Mouse (Mus musculus) stomach, embryonic 16.5 days (tissue): ENCODE results near the gene Slc6a9. TPM values are rescaled to one million over a fixed set of nuclear protein-coding genes. Genes with fewer than 3 reads are reported as not detected.

Experiments used
- ATAC-seq: fragments of 200-750 bp; cut with Nextera tagmentation; 2 replicates; pipeline ENCODE4 v1.8.0; 2017; ENCODE audit warnings: moderate number of reproducible peaks, moderate TSS enrichment; ENCODE audit not compliant: insufficient read depth, low FRiP score
- H3K27ac ChIP-seq: fragments of 300-500 bp; sonication (generic); 2 replicates; pipeline ENCODE4 v1.5.1; 2014; ENCODE audit warnings: low read length
- H3K27me3 ChIP-seq: fragments of 300-500 bp; sonication (generic); 2 replicates; pipeline ENCODE4 v1.6.1; 2014; ENCODE audit warnings: low read length, control low read depth, mixed read lengths; ENCODE audit not compliant: control insufficient read depth, insufficient read depth
- H3K36me3 ChIP-seq: fragments of 300-500 bp; sonication (generic); 2 replicates; pipeline ENCODE4 v1.6.1; 2014; ENCODE audit warnings: low read length; ENCODE audit not compliant: control insufficient read depth, insufficient read depth
- H3K4me1 ChIP-seq: fragments of 300-500 bp; sonication (generic); 2 replicates; pipeline ENCODE4 v1.6.1; 2014; ENCODE audit warnings: low read length, control low read depth, mixed read lengths; ENCODE audit not compliant: control insufficient read depth, insufficient read depth
- H3K4me2 ChIP-seq: fragments of 300-500 bp; sonication (generic); 2 replicates; pipeline ENCODE4 v1.6.1; 2014; ENCODE audit warnings: low read depth, low read length, mixed read lengths
- H3K4me3 ChIP-seq: fragments of 300-500 bp; sonication (generic); replicated peaks from 2 replicates; pipeline ENCODE4 v1.5.1; 2014; ENCODE audit warnings: mild to moderate bottlenecking, low read length
- H3K9ac ChIP-seq: fragments of 300-500 bp; sonication (generic); 2 replicates; pipeline ENCODE4 v1.6.1; 2014; ENCODE audit warnings: low read length
- H3K9me3 ChIP-seq: fragments of 300-500 bp; sonication (generic); replicated peaks from 2 replicates; pipeline ENCODE4 v1.6.1; 2016; ENCODE audit warnings: low read length, control low read depth; ENCODE audit not compliant: control insufficient read depth
- WGBS: fragments of 180-500 bp; shearing (Covaris S2); extraction: QIAGEN DNeasy Blood & Tissue Kit; methylation state at CpG from one replicate; pipeline ENCODE4 v1.1.7; 2014; 5-methylcytosine and 5-hydroxymethylcytosine counted together
- polyA plus RNA-seq: library from polyadenylated mRNA; unstranded; fragments of >200 nt; fragmentation: Nextera tagmentation; extraction: Ambion mirVana; gene quantifications from 2 replicates; pipeline ENCODE4 v1.2.1, GENCODE M21; 2015

Gene Slc6a9
- polyA plus RNA-seq, 1 experiment from 2014 or later, result 15.4 TPM

DNA sequence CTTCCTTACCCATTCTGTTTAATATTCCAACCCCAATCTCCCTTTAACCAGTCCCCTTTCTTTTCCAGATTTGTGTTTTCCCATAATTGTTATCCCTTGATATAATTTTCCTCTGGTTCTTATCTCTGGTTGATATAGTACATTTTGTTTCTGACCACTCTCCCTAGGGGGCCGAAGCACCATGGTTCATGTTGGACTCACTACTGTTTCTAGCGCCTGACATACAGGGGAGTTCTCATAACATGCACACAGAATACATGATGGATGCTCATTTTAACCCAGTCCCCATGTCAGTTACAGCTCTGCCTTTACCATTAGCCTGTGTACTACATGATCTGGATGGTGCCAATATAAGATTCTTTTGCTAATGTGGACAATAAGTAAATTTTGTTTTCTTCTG, 53.6 kb downstream of the Slc6a9 start:
- Histone ChIP-seq H3K4me1 (peaks cover 29% of the 10 kb centered on the region), H3K36me3 (peaks cover 13% of the 10 kb centered on the region), H3K27me3 (no peaks in the 10 kb centered on the region), H3K9me3 (no peaks in the 10 kb centered on the region), H3K4me3 (no peak overlapping the region), H3K9ac (peak overlapping the region; percentile 36), H3K4me2 (peak overlapping the region; percentile 74), H3K27ac (no peak overlapping the region)
- WGBS, result 63% methylated on average over 2 of the region's 2 CpGs
- no peak for ATAC-seq

DNA sequence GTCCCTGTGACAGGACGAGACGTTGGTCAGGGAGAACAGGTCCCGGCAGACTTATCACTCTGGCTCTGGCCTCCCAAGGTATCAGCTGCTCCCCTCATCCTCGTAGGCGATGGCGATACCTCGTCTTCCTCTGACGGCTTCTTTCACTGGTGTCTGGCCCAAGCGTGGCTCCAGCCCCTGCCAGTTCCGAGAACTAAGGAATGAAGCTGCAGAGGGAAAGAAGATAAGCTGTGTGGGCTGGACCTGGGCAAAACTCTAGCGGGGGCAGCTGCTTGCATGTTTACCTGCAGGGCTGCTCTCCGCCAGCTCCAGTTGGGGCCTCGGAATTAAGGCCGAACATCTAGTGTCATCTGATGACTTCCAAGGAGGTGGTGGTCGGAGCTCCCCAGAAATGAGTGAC, 55.2 kb downstream of the Slc6a9 start:
- Histone ChIP-seq H3K27ac (no peak overlapping the region), H3K36me3 (peaks cover 10% of the 10 kb centered on the region), H3K4me2 (no peak overlapping the region), H3K4me1 (peaks cover 18% of the 10 kb centered on the region), H3K4me3 (no peak overlapping the region), H3K9ac (no peak overlapping the region), H3K9me3 (no peaks in the 10 kb centered on the region), H3K27me3 (no peaks in the 10 kb centered on the region)
- no peak for ATAC-seq
- WGBS, result 89% methylated on average over 15 of the region's 15 CpGs

DNA sequence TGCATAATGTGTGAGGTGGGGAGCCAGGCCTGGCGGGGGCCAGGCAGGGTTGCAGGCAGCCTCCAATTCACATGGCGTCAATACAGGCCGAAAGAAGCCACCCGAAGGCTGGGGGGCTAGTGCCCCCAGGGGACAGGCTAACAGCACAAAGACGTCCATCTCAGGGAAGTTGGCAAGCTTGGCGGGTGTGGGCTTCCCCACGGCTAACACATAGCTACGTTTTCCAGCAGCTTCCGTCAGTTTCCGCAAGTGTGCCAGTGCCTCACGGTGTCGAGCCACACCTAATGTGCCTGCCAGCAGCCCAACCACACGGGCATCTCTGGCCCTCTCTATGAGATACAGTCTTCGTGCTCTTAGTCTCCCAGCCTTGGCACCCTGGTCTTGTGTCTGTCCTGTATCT, 55.7 kb downstream of the Slc6a9 start:
- Histone ChIP-seq H3K27me3 (no peaks in the 10 kb centered on the region), H3K4me3 (no peak overlapping the region), H3K27ac (no peak overlapping the region), H3K4me2 (no peak overlapping the region), H3K9ac (no peak overlapping the region), H3K36me3 (peaks cover 5% of the 10 kb centered on the region), H3K9me3 (no peaks in the 10 kb centered on the region), H3K4me1 (peaks cover 17% of the 10 kb centered on the region)
- 94% methylated on average over 14 of the region's 14 CpGs for WGBS
- ATAC-seq, result no peak

DNA sequence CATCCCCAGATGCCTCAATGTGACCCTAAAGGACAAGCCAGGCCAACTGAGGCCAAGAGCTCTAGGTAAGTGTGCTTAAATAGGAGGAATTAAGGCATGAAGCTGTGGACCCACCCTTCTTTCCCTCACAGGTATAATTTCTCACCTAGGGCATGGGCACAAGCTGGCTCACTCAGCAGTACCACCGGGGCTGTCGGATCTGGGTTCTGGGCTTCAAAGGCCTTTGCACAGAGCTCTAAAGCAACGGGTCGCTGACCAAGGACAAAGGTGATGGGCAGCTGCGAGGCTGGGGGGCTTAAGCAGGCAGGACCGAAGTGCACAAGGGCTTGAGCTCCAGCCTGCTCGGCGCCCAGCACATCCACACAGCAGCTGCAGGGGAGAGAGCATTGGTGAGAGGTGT, 56.4 kb downstream of the Slc6a9 start:
- H3K4me1 ChIP-seq, result peaks cover 17% of the 10 kb centered on the region
- ATAC-seq, result no peak
- peaks cover 2% of the 10 kb centered on the region; the same call in 1 of the 2 replicates for H3K36me3 ChIP-seq
- no peak overlapping the region for H3K9ac ChIP-seq
- H3K4me2 ChIP-seq, result peak overlapping the region; percentile 77; the same call in 1 of the 2 replicates
- H3K27ac ChIP-seq, result no peak overlapping the region
- H3K9me3 ChIP-seq, result no peaks in the 10 kb centered on the region
- H3K4me3 ChIP-seq, result peak overlapping the region; percentile 87; the same call in 1 of the 2 replicates
- WGBS, result 89% methylated on average over 8 of the region's 8 CpGs
- no peaks in the 10 kb centered on the region for H3K27me3 ChIP-seq

DNA sequence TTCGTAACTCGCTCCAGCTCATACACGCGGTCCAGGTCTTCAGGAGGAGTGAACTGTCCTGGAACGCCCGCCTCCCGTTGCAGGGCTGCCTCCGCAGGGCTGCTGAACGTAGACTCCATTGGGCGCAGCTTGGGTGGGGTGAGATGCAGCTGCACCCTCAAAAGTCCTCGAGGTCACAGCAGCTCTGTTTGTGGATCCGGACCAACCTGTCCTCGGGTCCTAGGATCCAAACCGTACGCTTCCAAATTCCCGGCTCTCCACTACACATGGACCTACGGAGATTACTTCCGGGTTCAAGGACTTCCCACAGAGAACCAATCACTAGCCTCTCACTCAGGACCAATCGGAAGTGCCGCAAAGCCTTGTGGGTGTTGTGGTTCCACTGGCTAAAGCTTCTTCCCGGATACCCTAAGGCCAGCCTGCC, 57.4 kb downstream of the Slc6a9 start, which contains the start of gene Dph2:
Gene Dph2, minus strand, starts transcription at position 295 of the 424 bp plus-strand sequence.
- H3K4me3 ChIP-seq, result peak within 1 kb of the TSS; percentile 87
- H3K9ac ChIP-seq, result peak within 1 kb of the TSS; percentile 72
- H3K36me3 ChIP-seq, result peaks cover 3% of the 10 kb centered on the region; the same call in 1 of the 2 replicates
- no peaks in the 10 kb centered on the region for H3K9me3 ChIP-seq
- 0% methylated on average over 21 of the region's 21 CpGs for WGBS
- H3K27me3 ChIP-seq, result no peaks in the 10 kb centered on the region
- ATAC-seq, result peak; percentile 79
- peaks cover 10% of the 10 kb centered on the region for H3K4me1 ChIP-seq
- peak within 1 kb of the TSS; percentile 77 for H3K4me2 ChIP-seq
- no peak within 1 kb of the TSS for H3K27ac ChIP-seq

DNA sequence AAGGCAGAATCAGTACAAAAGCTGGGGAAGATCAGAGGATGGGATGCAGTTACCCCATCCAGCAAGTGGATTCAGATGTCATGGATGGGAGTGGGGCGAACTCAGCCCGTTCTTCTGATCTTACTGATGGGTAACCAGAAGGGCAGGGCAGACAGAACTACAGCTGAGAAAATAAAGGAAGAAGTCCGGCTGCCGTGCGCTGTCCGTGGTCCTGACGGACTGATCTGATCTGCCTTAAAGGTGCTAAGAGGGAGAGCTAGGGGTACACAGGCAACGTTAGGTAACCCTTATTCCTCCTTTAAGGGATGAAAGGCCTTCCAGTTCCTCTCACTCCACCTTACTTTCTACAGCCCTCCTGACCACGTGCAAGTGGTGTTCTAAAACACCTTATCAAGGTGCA, 59.1 kb downstream of the Slc6a9 start:
- peaks cover 7% of the 10 kb centered on the region for H3K4me1 ChIP-seq
- H3K4me2 ChIP-seq, result no peak overlapping the region
- no peaks in the 10 kb centered on the region for H3K27me3 ChIP-seq
- no peak overlapping the region for H3K4me3 ChIP-seq
- no peaks in the 10 kb centered on the region for H3K9me3 ChIP-seq
- no peak overlapping the region for H3K9ac ChIP-seq
- no peak overlapping the region for H3K27ac ChIP-seq
- ATAC-seq, result no peak
- WGBS, result 17% methylated on average over 9 of the region's 9 CpGs
- peaks cover 7% of the 10 kb centered on the region; the same call in 1 of the 2 replicates for H3K36me3 ChIP-seq

DNA sequence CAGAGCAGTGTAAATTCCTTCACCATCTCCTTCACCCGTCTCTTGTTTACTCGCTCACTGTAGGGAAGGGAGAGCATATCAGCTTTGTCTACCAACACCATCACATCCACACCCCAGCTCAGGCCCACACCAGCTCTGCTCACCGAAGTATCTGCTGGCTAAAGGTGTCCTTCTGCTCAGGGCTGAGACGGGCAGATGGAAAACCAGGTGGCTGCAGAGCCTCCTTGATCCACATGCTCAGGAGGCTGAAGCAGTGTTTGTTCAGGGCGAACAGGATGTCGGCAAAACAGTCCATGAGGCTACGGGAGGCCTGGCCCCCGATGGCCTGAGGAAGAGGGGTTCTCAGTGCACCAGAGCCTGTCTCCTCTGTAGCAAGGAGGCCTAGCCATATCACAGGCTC, 60.3 kb downstream of the Slc6a9 start:
- Histone ChIP-seq H3K27me3 (no peaks in the 10 kb centered on the region), H3K36me3 (peaks cover 14% of the 10 kb centered on the region; the same call in 1 of the 2 replicates), H3K9ac (no peak overlapping the region), H3K4me1 (peaks cover 7% of the 10 kb centered on the region), H3K9me3 (no peaks in the 10 kb centered on the region), H3K27ac (no peak overlapping the region), H3K4me3 (no peak overlapping the region), H3K4me2 (no peak overlapping the region)
- ATAC-seq, result no peak
- 80% methylated on average over 8 of the region's 8 CpGs for WGBS

DNA sequence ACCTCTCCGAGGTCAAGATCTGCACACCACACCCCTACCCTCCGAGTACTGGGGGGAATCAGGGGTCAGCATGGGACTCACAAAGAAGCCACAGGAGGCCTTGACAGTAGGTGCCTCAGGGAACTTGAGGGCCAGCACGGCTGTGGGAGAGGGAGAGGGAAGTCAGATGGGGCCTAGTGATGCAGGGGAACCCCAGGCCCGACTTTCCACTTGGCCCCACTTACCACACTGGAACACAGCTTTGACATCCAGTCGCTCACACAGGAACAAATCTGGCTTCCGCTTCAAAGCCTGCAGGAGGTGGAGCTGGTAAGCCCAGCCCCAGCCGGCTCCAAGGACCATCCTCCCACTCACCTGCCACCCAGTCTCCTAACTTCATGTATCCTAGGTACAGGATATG, 61.0 kb downstream of the Slc6a9 start:
- WGBS, result 79% methylated on average over 7 of the region's 7 CpGs
- Histone ChIP-seq H3K4me2 (no peak overlapping the region), H3K9ac (no peak overlapping the region), H3K4me3 (no peak overlapping the region), H3K9me3 (no peaks in the 10 kb centered on the region), H3K27me3 (no peaks in the 10 kb centered on the region), H3K36me3 (peaks cover 17% of the 10 kb centered on the region; the same call in 1 of the 2 replicates), H3K27ac (no peak overlapping the region), H3K4me1 (peaks cover 7% of the 10 kb centered on the region)
- ATAC-seq, result no peak

DNA sequence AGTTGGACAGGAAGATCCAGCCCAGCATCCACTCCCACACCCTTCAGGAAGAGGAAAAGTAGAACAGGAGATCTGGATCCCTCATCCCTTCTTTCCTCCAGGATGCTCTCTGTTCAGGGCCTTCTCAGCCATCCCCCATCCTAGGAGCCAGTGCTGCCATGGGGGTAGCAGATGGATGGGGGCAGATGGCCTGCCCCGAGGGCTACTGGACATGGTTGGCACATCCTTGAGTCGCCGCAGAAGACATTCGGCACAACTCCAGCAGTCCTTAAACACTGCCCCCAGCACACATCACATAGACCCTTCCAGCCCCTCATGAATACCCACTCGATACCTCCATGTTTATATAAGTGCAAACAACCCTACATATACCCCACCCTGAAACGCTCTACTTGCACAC, 61.7 kb downstream of the Slc6a9 start:
- ATAC-seq, result no peak
- whole genome bisulfite sequencing, result 93% methylated on average over 6 of the region's 6 CpGs
- Histone ChIP-seq H3K27me3 (no peaks in the 10 kb centered on the region), H3K4me3 (no peak overlapping the region), H3K27ac (no peak overlapping the region), H3K9me3 (no peaks in the 10 kb centered on the region), H3K36me3 (peaks cover 24% of the 10 kb centered on the region; the same call in 1 of the 2 replicates), H3K4me1 (peaks cover 3% of the 10 kb centered on the region), H3K4me2 (no peak overlapping the region), H3K9ac (no peak overlapping the region)
